Mouse (Mus musculus) urinary bladder, postnatal 25 days (tissue): Measurements from ENCODE around the gene Hoxd8.

Experiments
- DNase-seq: peaks from one replicate; pipeline ENCODE4 v3.0.0; 2022; ENCODE audit warnings: low spot score

Hoxd8 gene

GRCm38 (mm10) chr2:74735851-74736687 lies 31.7 kb downstream of the Hoxd8 start:
- no peak for DNase-seq

GRCm38 (mm10) chr2:74736688-74737577 lies 32.5 kb downstream of the Hoxd8 start:
- DNase-seq = no peak

DNA sequence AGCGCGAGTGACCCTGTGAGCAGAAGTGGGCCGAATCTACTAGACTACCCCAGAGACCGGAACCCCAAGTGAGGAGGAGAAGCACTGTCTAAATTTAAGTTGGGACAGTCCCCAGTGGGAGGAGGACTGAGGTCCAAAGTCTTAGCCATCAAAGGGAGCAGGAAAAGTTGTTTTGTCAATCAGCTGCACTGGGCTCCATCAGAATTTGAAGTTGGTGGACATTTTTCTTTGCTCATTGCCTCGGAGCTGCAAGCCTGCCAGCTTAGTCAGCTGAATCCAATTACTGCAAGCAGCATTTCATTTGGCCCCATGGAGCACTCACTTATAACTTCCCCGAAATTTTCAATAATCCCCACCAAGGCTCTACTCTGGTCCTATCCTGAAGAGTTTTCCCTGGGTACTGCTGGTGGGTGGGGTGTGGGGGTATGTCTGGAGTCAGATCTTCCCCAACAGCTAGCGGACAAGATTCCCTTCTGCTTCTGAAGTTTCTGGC lies 33.2 kb downstream of the Hoxd8 start:
- no peak for DNase-seq

- no peak for DNase-seq
Observed at GRCm38 (mm10) chr2:74738623-74739475, 34.4 kb downstream of the Hoxd8 start.

GRCm38 (mm10) chr2:74739476-74739800 lies 35.0 kb downstream of the Hoxd8 start:
- no peak for DNase-seq

- DNase-seq = no peak
Observed at GRCm38 (mm10) chr2:74739869-74740268, 35.5 kb downstream of the Hoxd8 start.

- DNase-seq = no peak
Observed at GRCm38 (mm10) chr2:74740311-74741091, 36.1 kb downstream of the Hoxd8 start.

DNA sequence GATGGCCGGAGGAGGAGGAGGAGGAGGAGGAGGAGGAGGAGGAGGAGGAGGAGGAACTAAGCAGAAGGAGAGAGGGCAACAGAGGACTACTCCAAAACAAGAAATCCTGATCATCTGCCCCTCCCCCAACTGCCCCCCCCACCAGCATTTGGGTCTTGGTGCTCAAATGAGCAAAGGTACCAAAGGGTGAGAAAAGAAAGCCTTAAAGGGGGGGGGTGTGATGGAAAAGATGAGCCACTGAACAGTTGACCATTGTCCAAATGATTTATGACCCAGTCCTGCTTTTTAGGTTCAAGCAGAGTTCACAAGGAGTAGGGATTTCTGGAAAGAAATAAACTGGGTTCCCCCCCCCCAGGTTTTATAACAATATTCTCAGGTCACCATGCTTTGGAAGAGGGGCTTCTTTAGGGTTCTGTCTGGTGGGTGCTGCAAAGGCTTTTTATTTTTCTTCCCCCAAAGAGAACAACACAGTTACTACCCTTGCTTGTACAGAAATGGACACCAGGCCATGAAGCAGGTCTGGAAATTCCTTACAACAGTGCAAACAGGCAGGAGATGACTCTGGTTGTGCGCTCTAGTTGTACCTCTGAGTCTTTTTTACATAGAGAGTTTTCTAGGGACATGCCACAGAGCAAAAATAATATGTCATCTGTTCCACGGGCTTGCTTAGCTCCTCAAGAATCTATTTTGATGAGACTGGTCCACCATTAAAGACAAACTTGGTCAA lies 37.0 kb downstream of the Hoxd8 start:
- DNase-seq = no peak

GRCm38 (mm10) chr2:74741979-74742277 lies 37.5 kb downstream of the Hoxd8 start:
- no peak for DNase-seq

DNA sequence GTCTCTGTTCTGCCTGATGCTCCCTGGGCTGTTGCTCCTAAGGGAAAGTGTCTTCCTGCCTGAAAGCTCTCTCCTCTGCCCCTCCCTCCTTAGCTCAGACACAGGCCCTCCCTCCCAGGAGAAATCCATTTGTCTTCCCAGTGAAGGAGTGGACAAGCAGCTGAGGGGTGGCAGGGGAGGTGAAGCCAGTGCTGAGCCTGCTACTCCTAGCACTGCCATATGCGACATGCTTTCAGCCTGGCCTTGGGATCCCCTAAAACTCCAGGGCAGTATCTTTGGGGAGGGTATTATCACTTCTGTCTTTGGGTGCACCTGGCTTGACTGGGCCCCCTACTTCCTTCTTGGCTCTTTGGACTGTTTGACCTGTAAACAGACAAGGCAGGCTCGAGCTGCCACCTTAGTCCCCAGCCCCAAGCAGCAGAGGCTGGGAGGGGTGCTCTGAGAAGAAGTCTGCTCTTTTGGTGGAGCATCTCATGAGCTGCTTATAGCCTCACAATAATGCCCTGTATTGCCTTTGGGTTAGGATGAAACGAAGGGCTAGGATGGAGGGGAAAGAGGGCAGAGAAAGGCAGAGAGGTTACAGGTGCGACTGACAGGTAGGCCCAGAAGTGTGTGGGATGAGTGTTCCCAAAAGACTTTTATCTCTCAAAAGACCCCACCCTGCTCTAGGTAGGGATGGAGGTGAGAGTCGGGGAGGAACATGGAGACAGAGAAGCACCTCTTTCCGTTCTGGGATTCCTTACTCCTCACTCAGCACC lies 41.3 kb downstream of the Hoxd8 start:
- DNase-seq = no peak

DNA sequence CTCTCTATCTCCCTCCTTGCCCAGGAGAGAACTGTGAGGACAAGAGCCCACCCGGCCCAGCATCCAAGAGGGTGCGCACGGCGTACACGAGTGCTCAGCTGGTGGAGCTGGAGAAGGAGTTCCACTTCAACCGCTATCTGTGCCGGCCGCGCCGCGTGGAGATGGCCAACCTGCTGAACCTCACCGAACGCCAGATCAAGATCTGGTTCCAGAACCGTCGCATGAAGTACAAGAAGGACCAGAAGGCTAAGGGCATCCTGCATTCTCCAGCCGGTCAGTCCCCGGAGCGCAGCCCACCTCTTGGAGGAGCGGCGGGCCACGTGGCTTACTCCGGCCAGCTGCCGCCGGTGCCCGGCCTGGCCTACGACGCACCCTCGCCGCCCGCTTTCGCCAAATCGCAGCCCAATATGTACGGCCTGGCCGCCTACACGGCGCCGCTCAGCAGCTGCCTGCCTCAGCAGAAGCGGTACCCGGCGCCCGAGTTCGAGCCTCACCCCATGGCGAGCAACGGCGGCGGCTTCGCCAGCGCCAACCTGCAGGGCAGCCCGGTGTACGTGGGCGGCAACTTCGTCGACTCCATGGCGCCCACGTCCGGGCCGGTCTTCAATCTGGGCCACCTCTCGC lies 42.0 kb downstream of the Hoxd8 start:
- no peak for DNase-seq

DNA sequence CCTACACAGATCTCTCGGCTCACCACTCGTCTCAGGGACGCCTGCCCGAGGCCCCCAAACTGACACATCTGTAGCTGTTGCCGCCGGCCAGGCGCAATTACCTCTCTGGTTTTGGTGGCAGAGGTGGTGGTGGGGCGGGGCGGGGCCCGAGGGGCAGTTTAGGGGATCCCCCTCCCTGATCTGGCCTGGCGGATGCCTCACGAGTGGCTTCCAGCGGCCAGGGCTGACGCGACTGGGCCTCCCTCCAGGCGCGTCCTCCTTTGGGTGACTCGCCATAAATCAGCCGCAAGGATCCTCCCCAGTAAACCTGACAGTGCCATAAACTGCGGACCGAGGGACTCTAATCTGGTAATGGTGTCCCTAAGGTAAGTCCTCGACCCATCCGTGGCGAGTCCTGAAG lies 42.6 kb downstream of the Hoxd8 start:
- DNase-seq = no peak

- no peak for DNase-seq
Observed at GRCm38 (mm10) chr2:74747661-74748141, 43.3 kb downstream of the Hoxd8 start.

DNA sequence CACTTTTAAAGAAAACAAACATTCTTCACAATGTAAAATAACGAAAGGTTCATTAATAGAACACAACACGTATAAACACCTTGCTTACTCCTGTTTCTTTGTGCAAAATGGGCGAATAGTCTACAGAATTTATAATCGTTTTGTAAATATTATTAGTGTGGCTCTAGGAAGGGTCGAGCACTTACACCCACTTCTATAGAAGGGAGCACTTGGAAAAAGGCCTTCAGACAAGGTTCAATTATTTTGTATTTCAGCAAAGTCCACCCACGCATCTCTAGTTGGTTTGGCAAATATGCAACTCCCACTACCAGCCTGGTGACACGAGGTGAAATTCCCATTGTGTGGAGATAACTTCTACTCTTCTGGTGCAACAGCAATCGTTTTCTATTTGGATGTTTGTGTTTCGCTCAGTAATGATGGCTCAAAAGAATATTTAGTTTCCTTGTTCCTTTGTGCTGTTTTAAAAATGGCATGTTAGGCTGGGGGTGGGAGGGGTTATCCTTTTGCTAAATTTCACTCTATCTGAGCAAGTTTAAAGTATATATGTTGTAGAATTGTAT lies 44.1 kb downstream of the Hoxd8 start:
- no peak for DNase-seq

DNA sequence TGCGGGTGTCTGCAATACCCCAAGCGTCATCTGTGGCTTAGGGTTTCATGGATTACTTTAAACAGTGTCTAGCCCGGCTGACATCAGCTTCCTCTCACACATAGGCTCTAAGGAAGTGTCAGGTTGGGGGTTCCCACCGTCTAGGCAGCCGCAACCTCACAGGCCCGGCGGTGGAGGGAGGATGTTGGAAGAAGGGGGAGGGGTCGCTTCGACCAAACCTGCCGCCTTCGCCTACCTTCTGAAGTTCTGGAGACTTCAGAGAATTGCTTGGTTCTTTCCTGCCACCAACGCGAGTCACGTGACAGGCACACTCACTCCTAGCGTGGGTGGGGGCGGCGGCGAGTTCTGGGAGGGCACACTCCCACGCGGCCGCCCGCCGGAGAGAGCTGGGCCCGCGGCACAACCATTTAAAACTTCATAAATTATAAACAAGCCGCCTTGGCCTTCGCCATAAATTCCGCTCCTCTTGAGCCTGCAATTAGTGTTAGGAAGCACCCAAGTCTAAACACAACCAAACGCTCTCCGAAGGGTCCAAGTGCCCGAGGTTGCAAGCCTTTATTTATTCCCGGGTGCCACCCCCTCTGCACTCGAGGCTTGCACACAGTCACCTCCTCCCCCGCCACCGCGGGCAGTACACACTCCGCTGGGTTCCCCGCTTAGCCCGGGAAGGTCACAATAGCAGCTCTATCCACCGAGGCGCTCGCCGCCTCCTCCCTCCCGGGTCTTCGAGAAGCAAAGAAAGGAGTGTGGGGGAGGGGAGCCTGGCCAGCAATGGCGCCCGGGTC lies 45.1 kb downstream of the Hoxd8 start:
- no peak for DNase-seq

DNA sequence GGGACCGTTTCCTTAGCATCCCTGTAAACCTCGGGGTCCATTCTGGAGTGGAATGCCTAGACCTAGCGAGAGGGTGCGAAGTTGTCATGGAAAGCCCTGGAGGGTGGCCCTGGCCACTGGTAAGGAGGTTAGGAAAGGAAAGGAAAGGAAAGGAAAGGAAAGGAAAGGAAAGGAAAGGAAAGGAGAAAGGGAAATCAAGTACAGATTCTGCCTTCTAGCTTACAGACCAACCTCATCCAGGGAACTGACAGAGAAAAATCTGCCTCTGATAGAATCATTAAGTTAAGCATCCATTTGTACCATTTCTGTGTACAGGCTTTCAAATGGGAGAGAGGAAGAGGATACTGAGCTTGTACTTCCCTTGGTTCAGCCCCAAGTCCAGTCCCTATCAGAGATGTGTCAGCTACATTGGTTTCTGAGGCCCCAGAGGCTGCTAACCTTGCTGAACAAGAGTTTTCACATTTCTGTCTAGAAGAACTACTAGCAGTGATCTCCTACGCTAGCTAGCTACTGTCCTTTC lies 46.4 kb downstream of the Hoxd8 start:
- DNase-seq = no peak

- DNase-seq = no peak
Observed at GRCm38 (mm10) chr2:74751861-74752260, 47.4 kb downstream of the Hoxd8 start.
